Mouse (Mus musculus) neural tube, embryonic 13.5 days (tissue): ENCODE results near the gene Apba3. TPM values are rescaled to one million over a fixed set of nuclear protein-coding genes. Genes with fewer than 3 reads are reported as not detected.
A peak's percentile ranks its signal among the peaks of the same experiment; 100 is the strongest.

ENCODE experiments used
- ATAC-seq: fragments of 200-750 bp; cut with Nextera tagmentation; 2 replicates; pipeline ENCODE4 v1.8.0; 2017; ENCODE audit warnings: low read depth, mild to moderate bottlenecking, moderate TSS enrichment, moderate library complexity
- H3K27ac ChIP-seq: fragments of 300-500 bp; sonication (generic); replicated peaks from 2 replicates; pipeline ENCODE4 v1.5.1; 2015; ENCODE audit warnings: moderate library complexity, mild to moderate bottlenecking, inconsistent platforms
- H3K27me3 ChIP-seq: fragments of 300-500 bp; sonication (generic); 2 replicates; pipeline ENCODE4 v1.6.1; 2015; ENCODE audit warnings: mild to moderate bottlenecking, inconsistent platforms
- H3K36me3 ChIP-seq: fragments of 300-500 bp; sonication (generic); 2 replicates; pipeline ENCODE4 v1.6.1; 2015; ENCODE audit warnings: mild to moderate bottlenecking, inconsistent platforms
- H3K4me1 ChIP-seq: fragments of 300-500 bp; sonication (generic); replicated peaks from 2 replicates; pipeline ENCODE4 v1.6.1; 2015; ENCODE audit warnings: inconsistent platforms
- H3K4me2 ChIP-seq: fragments of 300-500 bp; sonication (generic); 2 replicates; pipeline ENCODE4 v1.6.1; 2015; ENCODE audit warnings: inconsistent platforms, mild to moderate bottlenecking, moderate library complexity
- H3K4me3 ChIP-seq: fragments of 300-500 bp; sonication (generic); 2 replicates; pipeline ENCODE4 v1.5.1; 2015; ENCODE audit warnings: mild to moderate bottlenecking, inconsistent platforms
- H3K9ac ChIP-seq: fragments of 300-500 bp; sonication (generic); 2 replicates; pipeline ENCODE4 v1.6.1; 2015; ENCODE audit warnings: moderate library complexity, mild to moderate bottlenecking, inconsistent platforms
- H3K9me3 ChIP-seq: fragments of 300-500 bp; sonication (generic); 2 replicates; pipeline ENCODE4 v1.6.1; 2016; ENCODE audit warnings: inconsistent platforms
- WGBS: fragments of 180-500 bp; shearing (Covaris S2); methylation state at CpG from one replicate; pipeline ENCODE4 v1.1.7; 2015; 5-methylcytosine and 5-hydroxymethylcytosine counted together
- polyA plus RNA-seq: library from polyadenylated mRNA; unstranded; fragments of >200 nt; fragmentation: Nextera tagmentation; extraction: Ambion mirVana; gene quantifications from 2 replicates; pipeline ENCODE4 v1.2.1, GENCODE M21; 2015

The Apba3 gene
- polyA plus RNA-seq, 1 experiment from 2014 or later: 36.1 TPM

- 44% methylated on average over 6 of the region's 6 CpGs for WGBS
- Histone ChIP-seq H3K9me3 (no peaks in the 10 kb centered on the region), H3K27me3 (peaks cover 70% of the 10 kb centered on the region), H3K9ac (no peak overlapping the region), H3K4me2 (no peak overlapping the region), H3K4me1 (no peaks in the 10 kb centered on the region; the same call in 1 of the 2 replicates), H3K36me3 (no peaks in the 10 kb centered on the region), H3K27ac (no peak overlapping the region), H3K4me3 (no peak overlapping the region)
- ATAC-seq: no peak
These were observed 17.4 kb downstream of the Apba3 start for GRCm38 (mm10) chr10:81284189-81284588.

DNA sequence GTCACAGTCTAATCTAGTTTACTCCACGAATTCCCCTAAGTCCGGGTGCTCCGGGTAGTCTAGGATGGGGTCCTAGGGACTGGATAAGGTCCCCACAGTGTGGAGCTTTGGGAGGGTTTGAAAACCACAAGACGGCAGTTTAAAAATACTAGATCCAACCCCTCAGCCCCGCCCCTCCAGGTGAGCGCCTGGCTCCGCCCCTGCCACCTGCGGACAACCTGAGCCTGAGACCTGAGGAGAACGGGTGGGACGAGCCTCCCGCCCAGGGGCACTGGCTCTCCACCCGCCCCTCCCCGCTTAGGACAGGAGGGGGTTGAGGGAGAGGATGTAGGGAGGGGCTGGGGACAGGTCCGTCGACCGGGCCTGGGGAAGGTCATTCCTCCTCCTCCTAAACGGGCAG, 18.0 kb downstream of the Apba3 start:
- Histone ChIP-seq H3K9me3 (no peaks in the 10 kb centered on the region), H3K27me3 (peaks cover 69% of the 10 kb centered on the region), H3K27ac (no peak overlapping the region), H3K9ac (no peak overlapping the region), H3K4me3 (no peak overlapping the region), H3K4me1 (peaks cover 2% of the 10 kb centered on the region; the same call in 1 of the 2 replicates), H3K4me2 (no peak overlapping the region), H3K36me3 (no peaks in the 10 kb centered on the region)
- WGBS: 9% methylated on average over 17 of the region's 17 CpGs
- no peak for ATAC-seq

DNA sequence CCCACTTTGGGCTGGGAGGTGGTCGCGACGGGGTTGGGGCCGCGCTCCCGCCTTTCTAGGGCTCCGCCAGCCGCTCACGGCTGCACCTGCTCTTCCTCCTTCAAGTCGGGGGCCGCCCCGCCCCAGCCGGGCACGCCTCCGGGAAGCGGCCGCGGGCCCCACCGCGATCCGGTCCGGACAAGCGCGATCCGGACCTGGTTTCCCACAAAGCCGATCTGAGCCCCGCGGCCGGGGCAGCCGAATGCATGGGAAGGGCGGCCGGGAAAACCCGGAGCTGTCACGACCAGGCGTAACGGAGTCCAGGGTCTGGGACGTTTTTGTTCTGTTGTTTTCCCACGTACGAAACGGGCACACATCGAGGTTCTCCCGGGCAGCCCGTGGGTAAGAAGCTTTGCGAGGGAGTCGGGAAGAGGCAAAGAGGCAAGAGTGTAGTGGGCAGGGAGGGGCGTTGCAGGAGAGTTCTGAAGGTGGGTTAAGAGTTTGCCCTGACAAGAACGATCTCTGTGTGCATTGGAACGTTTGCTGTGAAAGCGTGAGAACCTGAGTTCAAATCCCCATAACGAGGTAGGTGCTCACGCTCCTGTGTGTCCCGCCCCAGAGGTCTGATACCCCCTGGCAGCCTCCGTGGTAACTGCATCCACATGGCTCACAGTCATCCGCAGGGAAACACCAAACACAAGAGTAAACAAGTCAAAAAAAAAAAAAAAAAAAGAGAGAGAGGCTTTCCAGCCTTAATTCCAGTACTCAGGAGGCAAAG, 19.1 kb downstream of the Apba3 start:
- Histone ChIP-seq H3K9me3 (no peaks in the 10 kb centered on the region), H3K9ac (peak overlapping the region; percentile 72), H3K4me2 (peak overlapping the region; percentile 74), H3K27ac (no peak overlapping the region), H3K4me3 (peak overlapping the region; percentile 43), H3K27me3 (peaks cover 69% of the 10 kb centered on the region), H3K36me3 (no peaks in the 10 kb centered on the region), H3K4me1 (peaks cover 13% of the 10 kb centered on the region)
- ATAC-seq: peak; percentile 55
- WGBS: 2% methylated on average over 54 of the region's 54 CpGs

DNA sequence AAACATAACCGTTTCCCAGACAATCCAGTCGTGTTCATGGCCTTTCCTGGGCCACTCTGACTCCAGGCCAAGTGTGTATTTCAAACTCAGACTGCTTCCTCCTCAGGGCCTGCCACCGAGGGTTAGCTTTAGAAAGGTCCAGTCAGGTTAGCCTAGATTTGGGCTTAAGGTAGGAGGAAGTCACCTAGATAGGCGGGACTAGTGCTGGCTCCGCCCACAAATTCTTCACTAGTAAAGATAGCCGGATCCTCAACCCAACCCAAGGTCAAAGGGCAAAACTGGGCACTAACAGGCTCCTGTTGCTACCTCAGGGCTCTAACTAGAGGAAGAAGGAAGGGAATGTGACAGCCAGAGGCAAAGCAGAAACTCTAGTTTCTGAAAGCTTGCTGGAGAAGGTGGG, 19.8 kb downstream of the Apba3 start:
- Histone ChIP-seq H3K9ac (no peak overlapping the region), H3K4me3 (no peak overlapping the region), H3K9me3 (no peaks in the 10 kb centered on the region), H3K36me3 (no peaks in the 10 kb centered on the region), H3K4me1 (peaks cover 20% of the 10 kb centered on the region), H3K27ac (no peak overlapping the region), H3K4me2 (no peak overlapping the region), H3K27me3 (peaks cover 70% of the 10 kb centered on the region)
- 45% methylated on average over 6 of the region's 6 CpGs for WGBS
- no peak for ATAC-seq

DNA sequence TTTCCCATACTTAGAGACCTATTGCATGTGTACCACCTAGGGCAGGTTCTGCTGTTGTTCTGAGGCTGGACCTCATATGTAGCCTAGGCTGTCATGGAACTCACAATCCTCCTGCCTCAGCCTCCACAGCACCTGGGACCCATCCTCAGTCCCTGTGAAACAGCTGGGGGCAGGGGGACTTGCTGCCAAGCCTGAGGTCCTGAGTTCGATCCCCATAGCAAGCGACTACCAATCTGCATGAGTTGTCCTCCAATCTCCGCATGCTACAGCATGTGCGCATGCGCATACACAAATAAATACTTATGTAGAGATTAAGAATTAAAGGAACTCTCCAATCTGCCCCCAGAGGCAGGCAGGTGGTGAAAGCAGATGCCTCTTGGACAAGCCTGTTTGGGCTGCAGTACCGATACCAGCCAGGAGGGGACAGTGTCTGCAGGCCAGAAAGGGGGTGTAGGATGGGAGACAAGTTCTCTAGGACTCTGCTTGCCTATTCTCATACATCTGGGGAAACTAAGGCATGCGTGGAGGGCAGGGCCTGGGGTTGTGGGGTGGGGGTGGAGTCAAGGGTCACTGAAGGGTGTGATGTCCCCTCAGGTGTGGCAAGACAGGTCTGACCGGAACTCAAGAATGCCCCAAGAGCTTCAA, 20.9 kb downstream of the Apba3 start:
- Histone ChIP-seq H3K9me3 (no peaks in the 10 kb centered on the region), H3K4me3 (no peak overlapping the region), H3K4me2 (no peak overlapping the region), H3K27me3 (peaks cover 69% of the 10 kb centered on the region), H3K4me1 (peaks cover 20% of the 10 kb centered on the region), H3K27ac (no peak overlapping the region), H3K9ac (no peak overlapping the region), H3K36me3 (no peaks in the 10 kb centered on the region)
- 61% methylated on average over 8 of the region's 8 CpGs for WGBS
- no peak for ATAC-seq

DNA sequence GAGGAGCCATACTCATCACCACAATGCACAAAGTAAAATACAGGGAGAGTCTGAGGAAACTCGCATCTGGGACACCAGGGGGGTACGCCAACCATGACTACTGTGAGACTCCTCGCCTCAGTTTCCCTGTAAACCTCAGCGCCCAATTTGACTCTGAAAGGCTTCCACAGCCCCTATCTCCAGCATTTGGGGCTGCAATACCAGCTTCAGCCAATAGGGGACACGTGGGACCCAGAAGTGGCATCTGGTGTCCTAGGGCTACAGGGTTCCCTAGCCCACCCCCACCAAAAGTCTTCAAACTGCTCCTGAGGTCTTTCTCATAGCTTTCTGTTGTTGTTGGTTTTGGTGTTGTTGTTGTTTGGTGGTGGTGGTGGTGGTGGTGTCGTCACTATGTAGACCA, 21.8 kb downstream of the Apba3 start:
- Histone ChIP-seq H3K27me3 (peaks cover 60% of the 10 kb centered on the region), H3K36me3 (no peaks in the 10 kb centered on the region), H3K27ac (no peak overlapping the region), H3K4me1 (peaks cover 21% of the 10 kb centered on the region), H3K9ac (no peak overlapping the region), H3K4me3 (no peak overlapping the region), H3K4me2 (no peak overlapping the region), H3K9me3 (no peaks in the 10 kb centered on the region)
- WGBS: 41% methylated on average over 6 of the region's 6 CpGs
- no peak for ATAC-seq

DNA sequence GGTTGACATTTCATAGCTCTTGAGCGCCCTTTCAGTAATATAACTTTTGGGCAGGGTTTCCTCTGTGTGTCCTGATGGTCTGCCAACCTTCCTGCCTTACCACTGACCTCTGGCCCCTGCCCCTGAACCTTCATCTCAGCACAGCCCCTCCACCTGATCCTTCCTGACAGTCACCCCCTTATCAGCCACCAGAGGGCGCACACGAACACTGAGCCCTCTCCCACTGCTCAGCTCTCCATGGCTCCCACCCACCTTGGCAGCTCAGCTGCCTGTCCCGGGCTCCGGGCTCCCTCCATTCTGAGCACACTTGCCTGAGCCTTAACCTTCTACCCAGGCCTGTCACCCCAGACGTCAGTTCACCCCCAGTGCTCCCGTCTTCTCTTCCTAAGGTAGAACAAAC, 22.5 kb downstream of the Apba3 start:
- Histone ChIP-seq H3K27ac (no peak overlapping the region), H3K36me3 (no peaks in the 10 kb centered on the region), H3K27me3 (peaks cover 53% of the 10 kb centered on the region), H3K9ac (no peak overlapping the region), H3K9me3 (no peaks in the 10 kb centered on the region), H3K4me3 (no peak overlapping the region), H3K4me1 (peaks cover 28% of the 10 kb centered on the region), H3K4me2 (no peak overlapping the region)
- ATAC-seq: no peak
- WGBS: 5% methylated on average over 7 of the region's 7 CpGs

- H3K4me2 ChIP-seq: no peak overlapping the region
- H3K4me1 ChIP-seq: peaks cover 33% of the 10 kb centered on the region
- H3K36me3 ChIP-seq: no peaks in the 10 kb centered on the region
- peaks cover 47% of the 10 kb centered on the region for H3K27me3 ChIP-seq
- H3K4me3 ChIP-seq: no peak overlapping the region
- H3K9me3 ChIP-seq: no peaks in the 10 kb centered on the region
- H3K27ac ChIP-seq: no peak overlapping the region
- no peak for ATAC-seq
- H3K9ac ChIP-seq: no peak overlapping the region
- WGBS: 60% methylated on average over 14 of the region's 14 CpGs
These were observed 23.1 kb downstream of the Apba3 start for GRCm38 (mm10) chr10:81289811-81290210.

GRCm38 (mm10) chr10:81290698-81291460, 24.1 kb downstream of the Apba3 start:
- peaks cover 44% of the 10 kb centered on the region for H3K4me1 ChIP-seq
- ATAC-seq: no peak
- no peak overlapping the region for H3K4me2 ChIP-seq
- H3K27ac ChIP-seq: no peak overlapping the region
- no peaks in the 10 kb centered on the region for H3K36me3 ChIP-seq
- H3K4me3 ChIP-seq: no peak overlapping the region
- H3K27me3 ChIP-seq: peaks cover 41% of the 10 kb centered on the region
- WGBS: 12% methylated on average over 24 of the region's 24 CpGs
- H3K9me3 ChIP-seq: no peaks in the 10 kb centered on the region
- H3K9ac ChIP-seq: peak overlapping the region; percentile 10; the same call in 1 of the 2 replicates

DNA sequence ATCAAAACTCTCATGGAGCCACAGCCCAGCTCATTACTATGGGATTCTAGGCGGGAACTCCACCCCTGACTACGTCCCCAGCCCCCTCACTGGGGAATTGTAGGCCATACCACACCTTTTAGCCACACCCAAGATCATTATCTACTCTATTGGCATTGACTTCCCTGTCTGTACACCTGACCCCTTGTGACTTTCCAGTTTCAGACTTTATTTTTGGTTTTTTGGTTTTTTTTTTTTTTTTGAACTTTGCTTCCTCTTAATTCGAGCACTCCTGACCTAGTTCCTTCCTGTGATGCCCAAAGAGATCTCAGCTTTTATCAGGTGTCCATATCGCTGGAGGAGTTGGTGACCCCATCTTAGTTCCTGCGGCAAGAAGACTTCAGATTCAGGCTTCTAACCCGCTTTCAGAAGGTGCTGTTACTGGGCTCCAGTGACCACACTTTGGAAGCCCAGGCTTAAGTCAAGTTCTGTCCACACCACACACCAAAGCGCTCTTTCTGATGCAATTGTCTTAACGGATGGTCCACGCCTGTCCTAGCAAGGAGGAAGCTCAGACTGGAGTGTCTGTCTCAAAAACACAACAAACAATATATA, 24.8 kb downstream of the Apba3 start, which contains the start of gene Tjp3:
Gene Tjp3, minus strand, starts transcription at position 71 of the 594 bp plus-strand sequence.
- peak within 1 kb of the TSS; percentile 88 for H3K4me3 ChIP-seq
- peak within 1 kb of the TSS; percentile 10; the same call in 1 of the 2 replicates for H3K9ac ChIP-seq

DNA sequence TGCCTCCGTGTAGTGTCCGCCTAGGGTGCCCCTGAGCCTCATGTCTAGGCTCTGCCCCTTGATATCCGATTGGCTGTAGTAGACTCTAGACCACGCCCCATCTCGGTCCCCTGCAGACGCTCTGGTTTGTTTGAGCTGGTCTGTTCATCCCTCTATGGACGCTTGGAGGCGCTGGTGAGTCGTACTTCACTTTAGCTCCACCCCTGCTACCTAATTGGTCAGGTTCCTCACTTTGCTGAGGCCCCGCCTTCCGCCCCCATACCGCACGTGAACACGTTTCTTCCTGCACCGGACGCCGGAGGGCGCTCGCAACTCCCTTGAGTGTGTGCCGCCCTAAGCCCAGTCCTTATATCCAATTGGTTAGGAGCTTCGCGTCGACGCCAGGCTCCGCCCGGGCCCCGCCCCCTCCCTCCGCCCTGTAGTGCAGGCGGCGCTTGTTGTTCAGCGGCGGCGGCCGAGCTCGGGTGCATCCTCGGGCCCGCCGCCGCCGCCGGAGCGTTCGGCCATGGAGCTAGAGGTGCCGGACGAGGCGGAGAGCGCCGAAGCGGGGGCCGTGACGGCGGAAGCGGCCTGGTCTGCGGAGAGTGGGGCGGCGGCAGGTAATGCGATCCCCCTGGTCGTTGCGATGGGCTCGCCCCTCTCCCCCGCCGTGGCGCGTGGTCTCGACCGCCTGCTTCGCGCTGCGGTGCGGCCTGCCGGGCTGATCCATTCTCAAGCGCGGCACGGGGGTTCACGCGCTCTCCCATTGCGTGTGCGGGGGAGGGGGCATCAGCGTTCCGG, 26.0 kb downstream of the Apba3 start, which contains the start of gene Pip5k1c:
Gene Pip5k1c, plus strand, starts transcription at position 410 of the 780 bp plus-strand sequence.
- WGBS: under 1% methylated on average over 79 of the region's 80 CpGs
- H3K9me3 ChIP-seq: no peaks in the 10 kb centered on the region
- peak within 1 kb of the TSS; percentile 90 for H3K4me2 ChIP-seq
- peak within 1 kb of the TSS; percentile 88 for H3K4me3 ChIP-seq
- peak; percentile 93 for ATAC-seq
- H3K36me3 ChIP-seq: 0 out of 2 replicates have a peak, but pooled peaks cover 2% of the 10 kb centered on the region
- peaks cover 47% of the 10 kb centered on the region for H3K4me1 ChIP-seq
- H3K27me3 ChIP-seq: peaks cover 27% of the 10 kb centered on the region
- peak within 1 kb of the TSS; percentile 90 for H3K27ac ChIP-seq
- peak within 1 kb of the TSS; percentile 92 for H3K9ac ChIP-seq

More for the DNA sequence above, 24.8 kb downstream of the Apba3 start, which contains the start of gene Tjp3:
- peak within 1 kb of the TSS; percentile 90; the same call in 1 of the 2 replicates for H3K4me2 ChIP-seq
- H3K36me3 ChIP-seq: 0 out of 2 replicates have a peak, but pooled peaks cover 1% of the 10 kb centered on the region
- H3K9me3 ChIP-seq: no peaks in the 10 kb centered on the region
- peaks cover 39% of the 10 kb centered on the region for H3K27me3 ChIP-seq
- ATAC-seq: no peak
- WGBS: 77% methylated on average over 9 of the region's 9 CpGs
- no peak within 1 kb of the TSS for H3K27ac ChIP-seq
- H3K4me1 ChIP-seq: peaks cover 47% of the 10 kb centered on the region
